Mouse (Mus musculus) adrenal gland, postnatal 4 days (tissue): ENCODE measurements around the gene Uri1. TPM values are rescaled to one million over a fixed set of nuclear protein-coding genes. Genes with fewer than 3 reads are reported as not detected.

Experiments
- DNase-seq, 2 experiments: peaks; one replicate each; pipeline ENCODE4 v3.0.0; 2021 to 2022; ENCODE audit warnings: low spot score in 2 of 2, mixed read lengths in 2 of 2
- total RNA-seq, 2 experiments: library from RNA; stranded (reverse); gene quantifications; 2 replicates each; pipeline ENCODE4 v1.2.3; 2021

Gene Uri1
- total RNA-seq, 2 experiments from 2014 or later, result 63.4 to 75.1 TPM

DNA sequence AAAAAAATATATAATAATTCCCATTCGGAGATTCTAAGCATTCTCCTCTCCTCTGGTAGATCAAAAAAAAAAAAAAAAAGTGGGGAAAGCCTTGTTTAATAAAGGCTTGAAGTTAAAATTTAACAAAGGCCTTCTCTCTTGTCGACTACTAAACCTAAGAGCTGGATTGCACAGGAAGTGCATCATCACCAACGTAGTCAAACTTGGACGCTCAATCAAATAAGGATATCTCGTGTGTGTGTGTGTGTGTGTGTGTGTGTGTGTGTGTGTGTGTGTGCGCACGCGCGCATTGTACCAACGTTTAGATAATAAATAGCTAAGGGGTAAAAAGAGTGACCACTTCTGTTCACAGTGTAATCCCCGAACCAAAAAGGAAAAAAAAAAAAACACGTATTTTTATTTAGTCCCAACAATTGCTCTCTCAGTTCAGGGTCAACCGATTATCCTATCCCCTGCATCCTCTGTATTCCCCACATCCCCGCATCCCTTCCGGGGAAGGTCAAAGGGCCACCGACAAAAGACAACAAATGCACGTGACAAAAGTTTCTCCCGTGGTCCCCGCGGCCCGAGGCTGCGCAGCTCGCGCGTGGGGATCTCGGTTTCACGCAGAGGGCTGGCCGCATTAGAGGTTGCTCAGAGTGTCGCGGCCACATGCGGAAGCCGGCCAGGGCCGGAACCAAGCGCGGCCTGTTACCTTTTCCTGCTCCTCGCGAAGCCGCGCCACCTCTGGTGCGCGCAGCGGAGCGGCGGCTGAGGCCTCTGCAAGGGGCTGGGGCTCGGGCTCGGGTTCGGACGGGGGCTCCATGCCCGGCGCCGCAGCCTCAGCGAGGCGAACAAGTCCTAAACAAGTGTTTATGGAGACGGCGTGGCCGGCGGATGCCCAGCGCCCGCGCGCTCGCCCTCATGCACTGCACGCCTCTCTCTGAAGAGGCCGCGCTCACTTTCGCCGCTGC is 4.7 kb downstream of the Uri1 start:
- peak; percentile 31 to 54 for DNase-seq

- DNase-seq, result no peak
Measured at GRCm38 (mm10) chr7:38015356-38015755, 8.0 kb downstream of the Uri1 start.

- DNase-seq, result no peak
Measured at GRCm38 (mm10) chr7:38013946-38014345, 9.4 kb downstream of the Uri1 start.

- no peak for DNase-seq
Measured at GRCm38 (mm10) chr7:38012811-38013210, 10.5 kb downstream of the Uri1 start.

GRCm38 (mm10) chr7:38008359-38008758 is 15.0 kb downstream of the Uri1 start:
- DNase-seq, result no peak

DNA sequence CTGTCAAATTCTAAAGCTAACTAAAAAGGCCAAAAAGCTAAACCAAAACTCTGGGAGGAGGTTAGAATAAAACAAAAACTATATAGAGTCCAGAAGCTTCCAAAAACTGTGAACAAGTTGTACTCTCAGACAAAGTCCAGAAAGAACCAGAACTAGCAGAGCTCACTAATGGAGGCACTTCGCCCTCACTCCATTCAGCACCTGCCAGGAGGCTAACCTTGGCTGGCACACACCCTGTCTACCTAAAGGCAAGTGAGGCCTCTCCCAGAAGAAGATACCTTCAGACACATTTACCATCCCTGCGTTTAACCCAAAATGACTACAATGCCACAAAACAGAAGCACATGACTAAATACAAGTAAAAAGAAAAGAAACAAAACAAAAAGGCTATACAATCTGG is 20.9 kb downstream of the Uri1 start:
- no peak for DNase-seq

- no peak for DNase-seq
Measured at GRCm38 (mm10) chr7:37999691-38000090, 23.7 kb downstream of the Uri1 start.

DNA sequence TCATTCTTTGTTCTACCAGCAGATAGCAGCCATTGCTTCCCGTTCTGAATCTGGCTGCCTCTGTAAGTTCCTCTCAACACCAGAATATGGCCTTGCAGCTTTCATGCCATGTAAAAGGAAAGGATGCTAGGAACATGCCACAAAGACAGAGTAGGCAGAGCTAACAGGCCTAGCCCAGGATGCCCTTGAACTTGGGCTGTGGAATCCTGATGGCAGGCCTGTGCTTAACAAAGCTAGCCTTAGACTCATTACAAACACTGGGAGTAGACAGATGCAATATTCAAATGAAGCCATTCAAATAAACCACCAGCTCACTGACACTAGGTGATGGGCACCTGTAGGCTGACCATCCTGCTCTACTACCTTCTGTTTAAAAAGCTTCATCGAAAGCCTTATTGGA is 30.5 kb downstream of the Uri1 start:
- DNase-seq, result no peak

DNA sequence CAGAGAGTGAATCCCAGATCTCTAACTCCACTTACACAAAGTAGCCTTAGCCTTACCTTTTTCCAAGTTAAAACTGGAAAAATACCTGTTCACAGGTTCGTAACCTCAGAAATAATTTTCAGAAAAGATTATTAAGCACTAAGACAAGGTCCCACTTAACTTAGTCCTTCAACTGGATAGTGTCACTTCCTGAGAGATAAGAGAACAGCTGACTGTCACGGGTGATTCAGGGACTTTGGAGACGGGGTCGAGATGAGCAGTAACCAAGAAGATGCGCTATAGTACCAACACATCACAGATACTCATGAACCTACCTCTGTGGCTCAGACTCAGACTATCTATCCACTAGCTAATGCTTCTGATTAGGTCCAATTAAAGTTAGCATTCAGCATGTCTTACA is 38.5 kb downstream of the Uri1 start:
- no peak for DNase-seq

GRCm38 (mm10) chr7:37983471-37983870 is 39.9 kb downstream of the Uri1 start:
- no peak for DNase-seq

DNA sequence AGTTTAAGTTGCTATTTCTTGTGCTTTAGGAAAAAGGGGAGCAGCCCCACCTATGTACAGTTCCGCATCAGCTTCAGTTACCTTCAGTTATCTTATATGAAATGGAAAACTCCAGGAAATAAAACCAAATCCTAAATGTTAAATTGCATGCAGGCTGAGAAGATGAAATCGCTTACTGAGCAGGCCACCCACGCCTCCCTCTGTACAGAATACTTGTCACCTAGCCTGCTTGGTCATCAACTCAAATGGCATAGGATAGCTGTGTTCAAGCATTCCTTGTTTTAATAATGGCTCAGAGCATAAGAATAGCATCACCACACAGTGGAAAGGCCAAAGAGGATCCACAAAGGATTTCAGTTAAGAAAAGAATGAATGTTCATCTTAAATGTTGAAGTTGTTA is 43.6 kb downstream of the Uri1 start:
- no peak for DNase-seq

DNA sequence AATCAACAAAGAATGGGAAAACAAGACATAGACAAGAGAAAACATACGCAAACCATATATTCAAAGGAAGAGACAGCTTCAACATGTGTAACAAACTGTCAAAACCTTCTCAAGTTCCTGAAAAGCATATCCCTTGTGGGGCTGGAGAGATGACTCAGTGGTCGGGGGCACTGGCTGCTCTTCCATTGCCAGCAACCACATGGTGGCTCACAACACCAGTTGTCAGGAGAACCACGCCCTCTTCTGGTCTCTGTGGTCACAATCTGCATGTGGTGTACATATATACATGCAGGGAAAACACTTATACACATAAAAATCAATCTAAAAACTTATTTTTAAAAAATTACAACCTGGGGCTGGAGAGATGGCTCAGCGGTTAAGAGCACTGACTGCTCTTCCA is 44.9 kb downstream of the Uri1 start:
- DNase-seq, result no peak

DNA sequence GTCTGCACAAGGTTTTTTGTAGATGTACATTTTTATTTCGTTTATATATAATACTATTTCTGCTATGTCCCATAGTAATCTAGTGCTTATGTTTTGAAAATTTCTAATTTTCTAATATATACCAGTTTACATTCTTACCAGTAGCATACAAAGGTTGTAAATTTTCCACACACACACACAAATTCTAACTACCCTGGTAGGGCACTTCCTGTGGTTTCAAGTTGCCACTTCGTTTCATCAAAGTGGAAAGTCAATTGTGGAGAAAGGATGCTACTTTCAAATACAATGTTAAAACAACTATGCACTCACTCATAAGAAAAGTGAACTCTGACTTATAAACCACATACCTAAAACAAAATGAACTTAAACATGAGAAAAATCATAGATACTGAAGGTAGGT is 45.7 kb downstream of the Uri1 start:
- DNase-seq, result no peak

DNA sequence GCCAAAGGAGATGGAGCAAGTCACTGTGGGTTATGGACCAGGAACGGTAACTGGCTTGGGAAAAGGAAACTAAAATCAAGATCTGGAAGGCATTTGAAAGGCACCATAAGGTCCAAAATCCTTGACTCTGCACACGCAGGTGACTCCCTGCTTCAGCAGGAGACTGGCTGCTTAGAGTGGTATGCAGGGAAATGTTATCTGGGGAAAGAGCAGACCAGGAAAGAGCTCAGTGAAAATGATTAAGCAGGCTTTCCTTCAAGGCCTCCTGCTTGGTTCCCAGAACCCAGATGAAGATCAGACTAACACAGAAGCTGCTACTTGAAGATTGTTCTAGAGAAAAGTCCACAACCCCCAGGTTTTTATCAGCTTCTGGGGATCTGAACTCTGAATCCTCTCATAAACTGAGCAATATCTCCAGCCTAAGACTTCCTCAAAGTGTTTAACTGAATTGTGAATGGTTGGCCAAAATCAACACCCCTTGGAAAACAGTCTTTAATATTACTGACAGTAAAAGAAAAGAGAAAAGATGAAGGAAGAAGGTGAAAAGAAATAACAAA is 50.3 kb downstream of the Uri1 start:
- DNase-seq, result no peak

GRCm38 (mm10) chr7:37972571-37972970 is 50.8 kb downstream of the Uri1 start:
- no peak for DNase-seq

GRCm38 (mm10) chr7:37962326-37962725 is 61.0 kb downstream of the Uri1 start:
- no peak for DNase-seq

- no peak for DNase-seq
Measured at GRCm38 (mm10) chr7:37961247-37961646, 62.1 kb downstream of the Uri1 start.

DNA sequence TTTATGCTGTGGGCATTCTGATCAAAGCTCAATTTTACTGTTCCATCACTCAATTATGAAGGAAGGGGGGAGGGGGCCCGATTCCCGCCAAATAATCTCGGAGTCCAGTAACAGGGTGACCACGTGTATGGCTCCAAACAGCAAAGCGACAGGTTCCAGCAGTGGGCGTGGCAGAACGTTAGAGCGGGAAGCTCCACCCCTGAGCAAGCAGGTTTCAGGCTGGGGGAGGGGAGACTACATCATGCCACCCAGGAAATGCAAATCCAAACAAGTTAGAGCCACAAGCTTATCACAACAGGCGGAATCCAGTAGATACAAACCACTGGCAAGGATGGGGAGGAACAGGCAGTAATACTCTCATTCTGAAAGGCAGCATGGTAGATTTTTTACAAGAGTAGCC is 71.5 kb downstream of the Uri1 start:
- DNase-seq, result no peak

GRCm38 (mm10) chr7:37936459-37936858 is 86.9 kb downstream of the Uri1 start:
- DNase-seq, result no peak

GRCm38 (mm10) chr7:37935786-37936185 is 87.6 kb downstream of the Uri1 start:
- no peak for DNase-seq

DNA sequence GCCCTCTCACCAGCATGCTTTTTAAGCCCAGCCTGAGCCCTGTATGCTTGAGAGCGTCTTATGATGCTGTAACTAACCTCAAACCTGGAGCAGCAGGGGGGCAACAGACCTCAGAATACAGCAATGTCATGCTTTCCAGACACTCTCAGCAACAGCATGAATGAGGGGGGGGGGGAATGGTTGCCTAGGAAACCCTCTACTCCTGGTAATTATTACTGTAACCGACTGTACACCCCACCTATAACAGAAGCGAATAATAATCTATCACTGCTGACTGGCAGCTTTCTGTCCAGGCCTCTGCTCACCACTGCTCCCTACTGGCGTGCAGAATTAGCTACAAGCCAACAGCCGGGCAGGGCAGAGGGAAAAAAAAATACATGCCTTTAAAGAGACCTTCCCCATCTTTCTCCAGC is 88.6 kb downstream of the Uri1 start:
- DNase-seq, result no peak

GRCm38 (mm10) chr7:37933754-37934308 is 89.5 kb downstream of the Uri1 start:
- DNase-seq, result no peak
